Mouse (Mus musculus): ENCODE results near the gene Tfap2a. TPM values are rescaled to one million over a fixed set of nuclear protein-coding genes. Genes with fewer than 3 reads are reported as not detected.

The Tfap2a gene
- polyA plus RNA-seq, 2 experiments from 2014 or later: 0.20 TPM; not detected in 1

- no peak for ATAC-seq
These were observed 26.3 kb downstream of the Tfap2a start for GRCm38 (mm10) chr13:40711661-40712525.

- ATAC-seq: no peak
These were observed 28.2 kb downstream of the Tfap2a start for GRCm38 (mm10) chr13:40710062-40710342.

- no peak for ATAC-seq
These were observed 28.7 kb downstream of the Tfap2a start for GRCm38 (mm10) chr13:40709321-40710061.

- ATAC-seq: no peak
These were observed 29.3 kb downstream of the Tfap2a start for GRCm38 (mm10) chr13:40708913-40709312.

- no peak for ATAC-seq
These were observed 29.9 kb downstream of the Tfap2a start for GRCm38 (mm10) chr13:40708271-40708670.

- ATAC-seq: no peak
These were observed 30.5 kb downstream of the Tfap2a start for GRCm38 (mm10) chr13:40707646-40708045.

GRCm38 (mm10) chr13:40706612-40707011 is 31.6 kb downstream of the Tfap2a start:
- no peak for ATAC-seq

- no peak for ATAC-seq
These were observed 32.3 kb downstream of the Tfap2a start for GRCm38 (mm10) chr13:40705821-40706425.

GRCm38 (mm10) chr13:40704864-40705455 is 33.2 kb downstream of the Tfap2a start:
- ATAC-seq: no peak

- no peak for ATAC-seq
These were observed 34.1 kb downstream of the Tfap2a start for GRCm38 (mm10) chr13:40703982-40704501.

GRCm38 (mm10) chr13:40703123-40703797 is 34.9 kb downstream of the Tfap2a start:
- ATAC-seq: no peak

GRCm38 (mm10) chr13:40702361-40703122 is 35.6 kb downstream of the Tfap2a start:
- ATAC-seq: no peak

- no peak for ATAC-seq
These were observed 36.5 kb downstream of the Tfap2a start for GRCm38 (mm10) chr13:40701691-40702090.

- ATAC-seq: peak; percentile 62
These were observed 52.4 kb downstream of the Tfap2a start for GRCm38 (mm10) chr13:40685790-40686189.

- peak; percentile 91 for ATAC-seq
These were observed 61.4 kb downstream of the Tfap2a start for GRCm38 (mm10) chr13:40676730-40677129.

Other genes with a start within 250 kb of the Tfap2a start
- under 1 TPM; 0.20 to 0.39 TPM for gene Gcnt2, start 121.4 kb upstream of the Tfap2a start, polyA plus RNA-seq (2017; shearing (Covaris generic))